Mouse (Mus musculus) bone marrow, adult 2 months (tissue): Measurements from ENCODE around the gene Cyp39a1.

Source experiments
- CTCF ChIP-seq: fragments of 200-500 bp; IDR thresholded peaks from 2 replicates; pipeline ENCODE4 v1.5.1; 2011; ENCODE audit warnings: low read length, control low read depth; ENCODE audit not compliant: control insufficient read depth, insufficient read depth
- POLR2A ChIP-seq: fragments of 200-500 bp; IDR thresholded peaks from 2 replicates; pipeline ENCODE4 v1.6.1; 2011; ENCODE audit warnings: low read depth, mild to moderate bottlenecking, control low read depth, low read length, borderline replicate concordance; ENCODE audit not compliant: control insufficient read depth

DNA sequence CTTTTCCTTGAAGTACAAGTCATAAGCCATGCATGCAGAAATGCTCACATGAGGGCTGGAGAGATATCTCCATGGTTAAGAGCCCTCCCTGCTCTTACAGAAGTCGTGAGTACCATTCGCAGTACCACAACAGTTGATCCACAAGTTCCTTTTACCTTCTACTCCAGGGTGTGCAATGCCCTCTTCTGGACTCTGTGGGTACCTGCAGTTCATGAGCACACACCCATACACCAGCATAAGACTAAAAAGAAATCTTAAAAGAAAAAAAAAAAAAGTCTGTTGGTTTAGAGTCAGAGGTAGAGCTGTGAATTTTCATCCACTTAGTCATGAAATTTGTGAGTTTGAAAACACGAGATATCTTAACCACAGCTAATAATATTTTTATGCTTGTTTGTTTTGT, 39.5 kb downstream of the Cyp39a1 start:
- TF ChIP-seq CTCF, result no peak
- TF ChIP-seq POLR2A, result no peak
